In genomic region chr17:22673891-22674622, GRCm38 (mm10) we compare ENCODE assay signal across 9 mouse cellular contexts.
DNase-seq lines count a peak whose midpoint lies in the region; ATAC-seq and TF ChIP-seq lines count a peak whose summit lies in the region.
"Had no signal": no experiment of that assay in that cellular context is flagged by ENCODE, and none has a peak within 500 bp of the region (broad histone marks: within the 10 kb centered on the region; RNA-seq: fewer than 3 reads in every experiment).

No protein-coding gene starts in this region.

- peak; percentile 82 for DNase-seq in heart, embryonic 10.5 days (ENCODE audit: low spot score)
- no peak for DNase-seq in heart, adult 8-10 months (ENCODE audit: low spot score)
- no peak for DNase-seq in frontal cortex, postnatal 14 days (ENCODE audit: low spot score in 2 of 2)

- H3K4me3 ChIP-seq in heart, embryonic 10.5 days: peak overlapping the region; percentile 65
- peak overlapping the region; percentile 96 for H3K4me3 ChIP-seq in ES-Bruce4 (ENCODE audit: low read depth, low read length)
- H3K4me3 ChIP-seq in embryonic facial prominence, embryonic 12.5 days: peak overlapping the region; percentile 40
- peak overlapping the region; percentile 54 for H3K4me3 ChIP-seq in intestine, embryonic 16.5 days (ENCODE audit: low read length)
- H3K4me3 ChIP-seq in midbrain, embryonic 15.5 days: peak overlapping the region; percentile 45

- no peaks in the 10 kb centered on the region for H3K9me3 ChIP-seq in heart, embryonic 10.5 days
- H3K9me3 ChIP-seq in ES-Bruce4 (replicated peaks; ENCODE audit: control insufficient read depth, insufficient read depth, low read length, poor library complexity, severe bottlenecking): no peaks in the 10 kb centered on the region
- no peaks in the 10 kb centered on the region for H3K9me3 ChIP-seq in embryonic facial prominence, embryonic 12.5 days
- no peaks in the 10 kb centered on the region for H3K9me3 ChIP-seq in intestine, embryonic 16.5 days (ENCODE audit: control insufficient read depth, low read length)
- H3K9me3 ChIP-seq in midbrain, embryonic 15.5 days: no peaks in the 10 kb centered on the region
- H3K9me3 ChIP-seq: G1E had no signal

- TF ChIP-seq EP300 in ES-Bruce4 (IDR thresholded peaks at IDR 0.05; ENCODE audit: insufficient read depth, low read depth, low read length): no peak

- TF ChIP-seq CTCF in ES-Bruce4 (IDR thresholded peaks at IDR 0.05; ENCODE audit: low read depth, low read length): peak; percentile 13

- no peaks in the 10 kb centered on the region for H3K27me3 ChIP-seq in heart, embryonic 10.5 days (ENCODE audit: insufficient read depth, poor library complexity, severe bottlenecking)
- H3K27me3 ChIP-seq in ES-Bruce4 (ENCODE audit: control insufficient read depth, insufficient read depth, low read length, poor library complexity, severe bottlenecking): no peaks in the 10 kb centered on the region
- H3K27me3 ChIP-seq in embryonic facial prominence, embryonic 12.5 days: no peaks in the 10 kb centered on the region
- H3K27me3 ChIP-seq in intestine, embryonic 16.5 days (replicated peaks; ENCODE audit: control insufficient read depth, insufficient read depth, low read length): no peaks in the 10 kb centered on the region
- no peaks in the 10 kb centered on the region for H3K27me3 ChIP-seq in midbrain, embryonic 15.5 days (replicated peaks)

- 22% methylated on average over 16 of the region's 16 CpGs for WGBS in heart, embryonic 10.5 days
- 20% methylated on average over 16 of the region's 16 CpGs for WGBS in embryonic facial prominence, embryonic 12.5 days
- WGBS in intestine, embryonic 16.5 days: 21% methylated on average over 16 of the region's 16 CpGs
- 20% methylated on average over 16 of the region's 16 CpGs for whole genome bisulfite sequencing in midbrain, embryonic 15.5 days

- H3K4me2 ChIP-seq in embryonic facial prominence, embryonic 12.5 days (replicated peaks): peak overlapping the region; percentile 48
- peak overlapping the region; percentile 71 for H3K4me2 ChIP-seq in intestine, embryonic 16.5 days (ENCODE audit: low read depth, low read length)
- peak overlapping the region; percentile 52 for H3K4me2 ChIP-seq in midbrain, embryonic 15.5 days

- no peaks in the 10 kb centered on the region for H3K36me3 ChIP-seq in heart, embryonic 10.5 days
- no peaks in the 10 kb centered on the region for H3K36me3 ChIP-seq in ES-Bruce4 (ENCODE audit: control insufficient read depth, insufficient read depth, low read length, poor library complexity, severe bottlenecking)
- H3K36me3 ChIP-seq in embryonic facial prominence, embryonic 12.5 days: no peaks in the 10 kb centered on the region
- H3K36me3 ChIP-seq in intestine, embryonic 16.5 days (ENCODE audit: control insufficient read depth, insufficient read depth, low read length): no peaks in the 10 kb centered on the region
- no peaks in the 10 kb centered on the region for H3K36me3 ChIP-seq in midbrain, embryonic 15.5 days (replicated peaks)
- H3K36me3 ChIP-seq: G1E had no signal

- H3K9ac ChIP-seq in ES-Bruce4 (ENCODE audit: low read depth, poor library complexity, severe bottlenecking): peak overlapping the region; percentile 57
- H3K9ac ChIP-seq in embryonic facial prominence, embryonic 12.5 days: peak overlapping the region; percentile 16; the same call in 1 of the 2 replicates
- peak overlapping the region; percentile 59 for H3K9ac ChIP-seq in intestine, embryonic 16.5 days (ENCODE audit: low read depth, low read length)
- H3K9ac ChIP-seq in midbrain, embryonic 15.5 days: peak overlapping the region; percentile 47

- ATAC-seq in embryonic facial prominence, embryonic 12.5 days (ENCODE audit: insufficient number of reproducible peaks, insufficient read depth, low FRiP score, low TSS enrichment): peak; percentile 75; the same call in 1 of the 2 replicates
- ATAC-seq in intestine, embryonic 16.5 days: peak; percentile 97
- ATAC-seq in midbrain, embryonic 15.5 days (replicated peaks): peak; percentile 98
- no peak for ATAC-seq in monocyte, adult 5-6 weeks (replicated peaks; ENCODE audit: insufficient number of reproducible peaks, low FRiP score, low TSS enrichment, poor library complexity, severe bottlenecking)

- TF ChIP-seq POLR2A in ES-Bruce4 (IDR thresholded peaks at IDR 0.05; ENCODE audit: insufficient read depth, low read length): no peak

- peak overlapping the region; percentile 82 for H3K27ac ChIP-seq in heart, embryonic 10.5 days
- no peak overlapping the region for H3K27ac ChIP-seq in ES-Bruce4 (ENCODE audit: insufficient read depth, low read length)
- H3K27ac ChIP-seq in embryonic facial prominence, embryonic 12.5 days: no peak overlapping the region
- no peak overlapping the region for H3K27ac ChIP-seq in intestine, embryonic 16.5 days (ENCODE audit: low read length)
- H3K27ac ChIP-seq in midbrain, embryonic 15.5 days: no peak overlapping the region

- H3K4me1 ChIP-seq in heart, embryonic 10.5 days: no peaks in the 10 kb centered on the region
- H3K4me1 ChIP-seq in ES-Bruce4 (ENCODE audit: control insufficient read depth, insufficient read depth, low read length): no peaks in the 10 kb centered on the region
- H3K4me1 ChIP-seq in embryonic facial prominence, embryonic 12.5 days: no peaks in the 10 kb centered on the region
- no peaks in the 10 kb centered on the region for H3K4me1 ChIP-seq in intestine, embryonic 16.5 days (ENCODE audit: control insufficient read depth, insufficient read depth, low read length)
- H3K4me1 ChIP-seq in midbrain, embryonic 15.5 days: no peaks in the 10 kb centered on the region

Comparison
In these comparisons a context has a peak if more than half of its experiments do, and no peak if none do; other contexts are left out.
1. H3K4me3 ChIP-seq: peak in every context shown above with its lines; median percentile 96 in ES-Bruce4; 65 in heart, embryonic 10.5 days; 54 in intestine, embryonic 16.5 days; 45 in midbrain, embryonic 15.5 days; 40 in embryonic facial prominence, embryonic 12.5 days.